Mouse (Mus musculus) G1E (cell line): ENCODE measurements around the gene Pkp2. TPM values are rescaled to one million over a fixed set of nuclear protein-coding genes. Genes with fewer than 3 reads are reported as not detected.

ENCODE experiments used
- ATAC-seq: 2 replicates; pipeline ENCODE4 v1.8.0; 2016; ENCODE audit warnings: mild to moderate bottlenecking; ENCODE audit not compliant: insufficient number of reproducible peaks, poor library complexity, low FRiP score, severe bottlenecking; ENCODE audit errors: extremely low read depth
- DNase-seq: peaks from one replicate; pipeline ENCODE4 v3.0.0; 2012; ENCODE audit warnings: low spot score
- H3K27me3 ChIP-seq: 2 replicates; pipeline ENCODE4 v1.6.1; 2012; ENCODE audit warnings: mild to moderate bottlenecking, low read length, inconsistent platforms; ENCODE audit not compliant: insufficient read depth
- H3K36me3 ChIP-seq: replicated peaks from 2 replicates; pipeline ENCODE3; 2012; ENCODE audit warnings: mild to moderate bottlenecking, inconsistent platforms
- H3K4me1 ChIP-seq: 2 replicates; pipeline ENCODE4 v1.6.1; 2012; ENCODE audit warnings: low read depth, low read length, inconsistent platforms, mixed read lengths; ENCODE audit not compliant: insufficient read depth
- H3K4me3 ChIP-seq: 2 replicates; pipeline ENCODE4 v1.5.1; 2012; ENCODE audit warnings: low read depth, mild to moderate bottlenecking, inconsistent platforms, low read length, moderate library complexity, mixed read lengths
- H3K9me3 ChIP-seq: replicated peaks from 2 replicates; pipeline ENCODE4 v1.6.1; 2012; ENCODE audit warnings: inconsistent platforms
- CTCF ChIP-seq: IDR thresholded peaks from 2 replicates; pipeline ENCODE4 v1.5.1; 2012; ENCODE audit warnings: low read depth, low read length, inconsistent platforms, mixed read lengths
- GATA1 ChIP-seq: IDR thresholded peaks from 2 replicates; pipeline ENCODE4 v1.6.1; 2012; ENCODE audit warnings: borderline replicate concordance, low read length, inconsistent platforms, mixed read lengths
- GATA2 ChIP-seq: IDR thresholded peaks from 2 replicates; pipeline ENCODE4 v1.6.1; 2012; ENCODE audit warnings: low read depth, low read length, inconsistent platforms, borderline replicate concordance
- POLR2AphosphoS5 ChIP-seq: IDR thresholded peaks from 2 replicates; pipeline ENCODE4 v1.6.1; 2012; ENCODE audit warnings: low read depth, low read length, inconsistent platforms; ENCODE audit not compliant: insufficient replicate concordance
- TAL1 ChIP-seq: conservative IDR thresholded peaks from 2 replicates; pipeline ENCODE4 v1.6.1; 2012; ENCODE audit warnings: low read depth, low read length, inconsistent platforms, mixed read lengths
- polyA plus RNA-seq: library from polyadenylated mRNA; stranded (reverse); fragments of >175 nt; gene quantifications from 2 replicates; pipeline ENCODE4 v1.2.3, GENCODE M21; 2012
- total RNA-seq, 2 experiments: library from RNA; stranded (forward) in 1 of 2; stranded (reverse) in 1 of 2; fragments of 200-1000 nt in 1 of 2; fragments of >200 nt in 1 of 2; fragmentation: Nextera tagmentation in 1 of 2; gene quantifications; 2 replicates each; pipeline ENCODE4 v1.2.3; 2014 to 2017

The Pkp2 gene
- total and polyA plus RNA-seq, 3 experiments = 12.1 to 19.6 (median 19.5) TPM

GRCm38 (mm10) chr16:16253326-16254074 is 40.4 kb downstream of the Pkp2 start:
- Histone ChIP-seq H3K4me1 (peaks cover 12% of the 10 kb centered on the region), H3K27me3 (no peaks in the 10 kb centered on the region), H3K4me3 (no peak overlapping the region), H3K9me3 (no peaks in the 10 kb centered on the region), H3K36me3 (peaks cover 23% of the 10 kb centered on the region)
- DNase-seq (no peak), ATAC-seq (no peak)
- TF ChIP-seq GATA2 (no peak), TAL1 (no peak), GATA1 (no peak), CTCF (no peak), POLR2AphosphoS5 (no peak)

GRCm38 (mm10) chr16:16255217-16255616 is 42.1 kb downstream of the Pkp2 start:
- Histone ChIP-seq H3K4me1 (peaks cover 7% of the 10 kb centered on the region), H3K9me3 (no peaks in the 10 kb centered on the region), H3K4me3 (no peak overlapping the region), H3K36me3 (peaks cover 28% of the 10 kb centered on the region), H3K27me3 (no peaks in the 10 kb centered on the region)
- ATAC-seq (no peak), DNase-seq (no peak)
- TF ChIP-seq TAL1 (no peak), GATA2 (no peak), GATA1 (no peak), CTCF (no peak), POLR2AphosphoS5 (no peak)

- Histone ChIP-seq H3K4me3 (no peak overlapping the region), H3K4me1 (0 out of 2 replicates have a peak, but pooled peaks cover under 1% of the 10 kb centered on the region), H3K27me3 (no peaks in the 10 kb centered on the region), H3K36me3 (peaks cover 30% of the 10 kb centered on the region), H3K9me3 (no peaks in the 10 kb centered on the region)
- TF ChIP-seq POLR2AphosphoS5 (no peak), GATA1 (no peak), GATA2 (no peak), CTCF (no peak), TAL1 (no peak)
- ATAC-seq (no peak), DNase-seq (no peak)
Measured at GRCm38 (mm10) chr16:16255874-16256273, 42.8 kb downstream of the Pkp2 start.

GRCm38 (mm10) chr16:16256672-16257071 is 43.6 kb downstream of the Pkp2 start:
- Histone ChIP-seq H3K4me3 (no peak overlapping the region), H3K9me3 (no peaks in the 10 kb centered on the region), H3K36me3 (peaks cover 34% of the 10 kb centered on the region), H3K4me1 (no peaks in the 10 kb centered on the region), H3K27me3 (no peaks in the 10 kb centered on the region)
- TF ChIP-seq GATA2 (no peak), POLR2AphosphoS5 (no peak), TAL1 (no peak)
- ATAC-seq = no peak
- no peak for DNase-seq

- no peak for TF ChIP-seq CTCF
- TF ChIP-seq GATA2 = no peak
- TF ChIP-seq POLR2AphosphoS5 = no peak
- no peak for TF ChIP-seq GATA1
- TF ChIP-seq TAL1 = no peak
- DNase-seq (no peak), ATAC-seq (no peak)
- Histone ChIP-seq H3K4me1 (no peaks in the 10 kb centered on the region), H3K4me3 (no peak overlapping the region), H3K27me3 (no peaks in the 10 kb centered on the region), H3K9me3 (no peaks in the 10 kb centered on the region), H3K36me3 (peaks cover 44% of the 10 kb centered on the region)
Measured at GRCm38 (mm10) chr16:16260882-16261281, 47.8 kb downstream of the Pkp2 start.

- H3K27me3 ChIP-seq = no peaks in the 10 kb centered on the region
- DNase-seq (no peak), ATAC-seq (no peak)
- TF ChIP-seq TAL1 = no peak
- TF ChIP-seq GATA1 = no peak
- no peak for TF ChIP-seq CTCF
- no peak for TF ChIP-seq POLR2AphosphoS5
- TF ChIP-seq GATA2 = no peak
- H3K9me3 ChIP-seq = no peaks in the 10 kb centered on the region
- no peak overlapping the region for H3K4me3 ChIP-seq
- no peaks in the 10 kb centered on the region for H3K4me1 ChIP-seq
- H3K36me3 ChIP-seq = peaks cover 40% of the 10 kb centered on the region
Measured at GRCm38 (mm10) chr16:16261481-16261880, 48.4 kb downstream of the Pkp2 start.

GRCm38 (mm10) chr16:16262436-16262835 is 49.3 kb downstream of the Pkp2 start:
- H3K4me3 ChIP-seq = no peak overlapping the region
- H3K36me3 ChIP-seq = peaks cover 43% of the 10 kb centered on the region
- DNase-seq (no peak), ATAC-seq (no peak)
- no peaks in the 10 kb centered on the region for H3K4me1 ChIP-seq
- H3K9me3 ChIP-seq = no peaks in the 10 kb centered on the region
- TF ChIP-seq GATA1 = no peak
- no peak for TF ChIP-seq CTCF
- no peak for TF ChIP-seq TAL1
- TF ChIP-seq POLR2AphosphoS5 = no peak
- no peak for TF ChIP-seq GATA2
- no peaks in the 10 kb centered on the region for H3K27me3 ChIP-seq
